Mouse (Mus musculus) heart, postnatal 0 days (tissue): ENCODE measurements at regions not wholly inside any gene's neighbourhood (a gene's known extent, or its start where the extent isn't known, plus 50 kb on each side); places are given as distances from the start of the nearest gene placed in this dataset.

Source experiments
- CTCF ChIP-seq: IDR thresholded peaks from 2 replicates; pipeline ENCODE4 v1.5.1; 2016; ENCODE audit warnings: antibody characterized with exemption, control low read depth, low read depth
- EP300 ChIP-seq: IDR thresholded peaks from 2 replicates; pipeline ENCODE4 v1.6.1; 2016; ENCODE audit warnings: antibody characterized with exemption, low read depth

GRCm38 (mm10) chr14:61950004-61950403, 342.4 kb upstream of the Rnaseh2b start:
- no peak for TF ChIP-seq CTCF
- no peak for TF ChIP-seq EP300
